Mouse (Mus musculus): Measurements from ENCODE around the gene Dtnb. TPM values are rescaled to one million over a fixed set of nuclear protein-coding genes. Genes with fewer than 3 reads are reported as not detected.
"Not testable (repeated sequence)": the region's sequence is repeated elsewhere in the genome, so short reads cannot be mapped to it uniquely, and the experiment has no call there.

Gene Dtnb
- polyA plus RNA-seq (2015; fragmentation: Nextera tagmentation; extraction: Ambion mirVana) = 40.7 and 45.5 TPM in 2 replicates

GRCm38 (mm10) chr12:3571787-3572580, at the start of gene Dtnb:
Gene Dtnb, plus strand, starts transcription at chr12:3572381.
- H3K27ac ChIP-seq (ENCODE audit: low read length) = peak within 1 kb of the TSS; percentile 96
- H3K36me3 ChIP-seq (ENCODE audit: insufficient read depth, low read length) = no peaks in the 10 kb centered on the region
- H3K9ac ChIP-seq (replicated peaks; ENCODE audit: low read length) = peak within 1 kb of the TSS; percentile 94
- ATAC-seq (ENCODE audit: low FRiP score, low TSS enrichment) = peak; percentile 89
- no peaks in the 10 kb centered on the region for H3K9me3 ChIP-seq (ENCODE audit: low read length)
- H3K4me1 ChIP-seq (ENCODE audit: insufficient read depth, low read length) = peaks cover 12% of the 10 kb centered on the region
- H3K27me3 ChIP-seq (ENCODE audit: insufficient read depth, low read length) = no peaks in the 10 kb centered on the region
- peak within 1 kb of the TSS; percentile 71 for H3K4me2 ChIP-seq (replicated peaks; ENCODE audit: low read depth, low read length)
- H3K4me3 ChIP-seq (ENCODE audit: low read length) = peak within 1 kb of the TSS; percentile 76
- 1% methylated on average over 75 of the region's 85 CpGs for WGBS

- 90% methylated on average over 5 of the region's 5 CpGs for WGBS
- no peak for ATAC-seq (ENCODE audit: low FRiP score, low TSS enrichment)
These were observed 46.6 kb upstream of the Dtnb start for GRCm38 (mm10) chr12:3525536-3525935.

GRCm38 (mm10) chr12:3535446-3535845, 36.7 kb upstream of the Dtnb start:
- H3K4me3 ChIP-seq (ENCODE audit: low read length); H3K9me3 ChIP-seq (ENCODE audit: low read length); H3K36me3 ChIP-seq (ENCODE audit: insufficient read depth, low read length); H3K4me1 ChIP-seq (ENCODE audit: insufficient read depth, low read length); H3K9ac ChIP-seq (replicated peaks; ENCODE audit: low read length); H3K27ac ChIP-seq (ENCODE audit: low read length); ATAC-seq (ENCODE audit: low FRiP score, low TSS enrichment); H3K4me2 ChIP-seq (replicated peaks; ENCODE audit: low read depth, low read length); H3K27me3 ChIP-seq (ENCODE audit: insufficient read depth, low read length): not testable (repeated sequence)
- 90% methylated on average over 1 of the region's 1 CpGs for WGBS

More at GRCm38 (mm10) chr12:3525536-3525935, 46.6 kb upstream of the Dtnb start:
- Histone ChIP-seq H3K4me3 (ENCODE audit: low read length) (no peak overlapping the region), H3K27me3 (ENCODE audit: insufficient read depth, low read length) (no peaks in the 10 kb centered on the region), H3K9ac (replicated peaks; ENCODE audit: low read length) (no peak overlapping the region), H3K27ac (ENCODE audit: low read length) (no peak overlapping the region), H3K9me3 (ENCODE audit: low read length) (no peaks in the 10 kb centered on the region), H3K36me3 (ENCODE audit: insufficient read depth, low read length) (no peaks in the 10 kb centered on the region), H3K4me1 (ENCODE audit: insufficient read depth, low read length) (no peaks in the 10 kb centered on the region), H3K4me2 (replicated peaks; ENCODE audit: low read depth, low read length) (no peak overlapping the region)

GRCm38 (mm10) chr12:3537616-3538015, 34.6 kb upstream of the Dtnb start:
- Histone ChIP-seq H3K27me3 (ENCODE audit: insufficient read depth, low read length) (no peaks in the 10 kb centered on the region), H3K9ac (replicated peaks; ENCODE audit: low read length) (no peak overlapping the region), H3K4me3 (ENCODE audit: low read length) (no peak overlapping the region), H3K9me3 (ENCODE audit: low read length) (no peaks in the 10 kb centered on the region), H3K36me3 (ENCODE audit: insufficient read depth, low read length) (no peaks in the 10 kb centered on the region), H3K4me1 (ENCODE audit: insufficient read depth, low read length) (0 out of 2 replicates have a peak, but pooled peaks cover 5% of the 10 kb centered on the region), H3K4me2 (replicated peaks; ENCODE audit: low read depth, low read length) (no peak overlapping the region), H3K27ac (ENCODE audit: low read length) (0 out of 2 replicates have a peak overlapping the region, but pooled peaks have one; percentile 1)
- 26% methylated on average over 3 of the region's 3 CpGs for WGBS
- peak; percentile 86 for ATAC-seq (ENCODE audit: low FRiP score, low TSS enrichment)

- WGBS = 29% methylated on average over 1 of the region's 1 CpGs
- Histone ChIP-seq H3K4me1 (ENCODE audit: insufficient read depth, low read length) (0 out of 2 replicates have a peak, but pooled peaks cover 5% of the 10 kb centered on the region), H3K4me2 (replicated peaks; ENCODE audit: low read depth, low read length) (no peak overlapping the region), H3K27ac (ENCODE audit: low read length) (0 out of 2 replicates have a peak overlapping the region, but pooled peaks have one; percentile 1), H3K9me3 (ENCODE audit: low read length) (no peaks in the 10 kb centered on the region), H3K9ac (replicated peaks; ENCODE audit: low read length) (no peak overlapping the region), H3K36me3 (ENCODE audit: insufficient read depth, low read length) (no peaks in the 10 kb centered on the region), H3K27me3 (ENCODE audit: insufficient read depth, low read length) (no peaks in the 10 kb centered on the region), H3K4me3 (ENCODE audit: low read length) (no peak overlapping the region)
- peak; percentile 61 for ATAC-seq (ENCODE audit: low FRiP score, low TSS enrichment)
These were observed 34.1 kb upstream of the Dtnb start for GRCm38 (mm10) chr12:3538036-3538435.

GRCm38 (mm10) chr12:3539605-3540004, 32.6 kb upstream of the Dtnb start:
- 0 out of 2 replicates have a peak, but pooled peaks cover 5% of the 10 kb centered on the region for H3K4me1 ChIP-seq (ENCODE audit: insufficient read depth, low read length)
- no peak overlapping the region for H3K9ac ChIP-seq (replicated peaks; ENCODE audit: low read length)
- no peak overlapping the region for H3K4me3 ChIP-seq (ENCODE audit: low read length)
- WGBS = 84% methylated on average over 2 of the region's 2 CpGs
- H3K27ac ChIP-seq (ENCODE audit: low read length) = no peak overlapping the region
- no peaks in the 10 kb centered on the region for H3K9me3 ChIP-seq (ENCODE audit: low read length)
- H3K36me3 ChIP-seq (ENCODE audit: insufficient read depth, low read length) = no peaks in the 10 kb centered on the region
- no peak overlapping the region for H3K4me2 ChIP-seq (replicated peaks; ENCODE audit: low read depth, low read length)
- ATAC-seq (ENCODE audit: low FRiP score, low TSS enrichment) = no peak
- no peaks in the 10 kb centered on the region for H3K27me3 ChIP-seq (ENCODE audit: insufficient read depth, low read length)

GRCm38 (mm10) chr12:3540871-3541270, 31.3 kb upstream of the Dtnb start:
- H3K9me3 ChIP-seq (ENCODE audit: low read length) = no peaks in the 10 kb centered on the region
- no peaks in the 10 kb centered on the region for H3K27me3 ChIP-seq (ENCODE audit: insufficient read depth, low read length)
- ATAC-seq (ENCODE audit: low FRiP score, low TSS enrichment) = no peak
- H3K36me3 ChIP-seq (ENCODE audit: insufficient read depth, low read length) = no peaks in the 10 kb centered on the region
- H3K27ac ChIP-seq (ENCODE audit: low read length) = no peak overlapping the region
- 0 out of 2 replicates have a peak, but pooled peaks cover 5% of the 10 kb centered on the region for H3K4me1 ChIP-seq (ENCODE audit: insufficient read depth, low read length)
- WGBS = 93% methylated on average over 7 of the region's 7 CpGs
- H3K9ac ChIP-seq (replicated peaks; ENCODE audit: low read length) = no peak overlapping the region
- no peak overlapping the region for H3K4me3 ChIP-seq (ENCODE audit: low read length)
- H3K4me2 ChIP-seq (replicated peaks; ENCODE audit: low read depth, low read length) = no peak overlapping the region

- WGBS = 90% methylated on average over 3 of the region's 3 CpGs
- Histone ChIP-seq H3K36me3 (ENCODE audit: insufficient read depth, low read length) (no peaks in the 10 kb centered on the region), H3K27ac (ENCODE audit: low read length) (no peak overlapping the region), H3K4me1 (ENCODE audit: insufficient read depth, low read length) (peaks cover 5% of the 10 kb centered on the region; the same call in 1 of the 2 replicates), H3K9me3 (ENCODE audit: low read length) (no peaks in the 10 kb centered on the region), H3K4me3 (ENCODE audit: low read length) (no peak overlapping the region), H3K27me3 (ENCODE audit: insufficient read depth, low read length) (no peaks in the 10 kb centered on the region), H3K9ac (replicated peaks; ENCODE audit: low read length) (no peak overlapping the region), H3K4me2 (replicated peaks; ENCODE audit: low read depth, low read length) (no peak overlapping the region)
- no peak for ATAC-seq (ENCODE audit: low FRiP score, low TSS enrichment)
These were observed 26.7 kb upstream of the Dtnb start for GRCm38 (mm10) chr12:3545451-3545850.

- Histone ChIP-seq H3K4me1 (ENCODE audit: insufficient read depth, low read length) (peaks cover 6% of the 10 kb centered on the region; the same call in 1 of the 2 replicates), H3K27me3 (ENCODE audit: insufficient read depth, low read length) (no peaks in the 10 kb centered on the region), H3K4me2 (replicated peaks; ENCODE audit: low read depth, low read length) (no peak overlapping the region), H3K4me3 (ENCODE audit: low read length) (no peak overlapping the region), H3K27ac (ENCODE audit: low read length) (no peak overlapping the region), H3K9me3 (ENCODE audit: low read length) (no peaks in the 10 kb centered on the region), H3K36me3 (ENCODE audit: insufficient read depth, low read length) (no peaks in the 10 kb centered on the region), H3K9ac (replicated peaks; ENCODE audit: low read length) (no peak overlapping the region)
- 48% methylated on average over 4 of the region's 4 CpGs for WGBS
- no peak for ATAC-seq (ENCODE audit: low FRiP score, low TSS enrichment)
These were observed 26.0 kb upstream of the Dtnb start for GRCm38 (mm10) chr12:3546121-3546658.

GRCm38 (mm10) chr12:3546781-3547180, 25.4 kb upstream of the Dtnb start:
- no peaks in the 10 kb centered on the region for H3K27me3 ChIP-seq (ENCODE audit: insufficient read depth, low read length)
- no peak for ATAC-seq (ENCODE audit: low FRiP score, low TSS enrichment)
- H3K4me2 ChIP-seq (replicated peaks; ENCODE audit: low read depth, low read length) = no peak overlapping the region
- no peak overlapping the region for H3K27ac ChIP-seq (ENCODE audit: low read length)
- H3K4me1 ChIP-seq (ENCODE audit: insufficient read depth, low read length) = peaks cover 6% of the 10 kb centered on the region; the same call in 1 of the 2 replicates
- 49% methylated on average over 6 of the region's 6 CpGs for WGBS
- no peak overlapping the region for H3K4me3 ChIP-seq (ENCODE audit: low read length)
- H3K36me3 ChIP-seq (ENCODE audit: insufficient read depth, low read length) = no peaks in the 10 kb centered on the region
- H3K9me3 ChIP-seq (ENCODE audit: low read length) = no peaks in the 10 kb centered on the region
- H3K9ac ChIP-seq (replicated peaks; ENCODE audit: low read length) = no peak overlapping the region
